Comparison of ENCODE assay signal across 19 mouse cellular contexts in the genomic region with DNA sequence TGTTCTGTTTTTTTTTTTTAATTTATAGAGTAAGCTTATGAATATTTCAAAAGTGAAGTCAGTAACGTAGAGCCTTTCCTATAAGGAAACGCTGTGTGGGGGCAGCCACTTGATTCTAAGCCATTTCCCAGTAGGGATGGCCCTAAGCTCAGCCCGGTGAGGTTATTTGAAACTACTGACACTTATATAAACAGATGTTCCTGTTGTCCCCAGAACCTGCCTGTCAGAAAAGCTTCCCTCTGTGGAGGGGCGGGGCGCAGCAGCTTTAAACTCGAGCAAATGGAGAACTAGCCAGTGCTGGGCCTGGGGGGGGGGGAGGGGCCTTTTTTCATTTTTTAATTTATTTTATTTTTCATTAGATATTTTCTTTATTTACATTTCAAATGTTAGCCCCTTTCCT.
A peak's percentile ranks its signal among the peaks of the same experiment; 100 is the strongest.
DNase-seq lines count a peak whose midpoint lies in the region; ATAC-seq and TF ChIP-seq lines count a peak whose summit lies in the region.
"Had no signal": no experiment of that assay in that cellular context is flagged by ENCODE, and none has a peak within 500 bp of the region (broad histone marks: within the 10 kb centered on the region; RNA-seq: fewer than 3 reads in every experiment).

No protein-coding gene starts in this region.

- peak overlapping the region; percentile 25 to 30 for H3K4me3 ChIP-seq in MEL (ENCODE audit: control insufficient read depth in 1 of 2, insufficient read depth in 1 of 2, low read depth in 2 of 2, low read length in 2 of 2)
- no peak overlapping the region for H3K4me3 ChIP-seq in liver, postnatal 0 days (ENCODE audit: low read depth, low read length)
- no peak overlapping the region for H3K4me3 ChIP-seq in forebrain, embryonic 13.5 days
- H3K4me3 ChIP-seq: forebrain, embryonic 10.5 days; heart, embryonic 15.5 days; limb, embryonic 13.5 days had no signal

- H3K27ac ChIP-seq in MEL (ENCODE audit: control insufficient read depth, low read depth, low read length) = peak overlapping the region; percentile 84
- H3K27ac ChIP-seq in liver, postnatal 0 days (ENCODE audit: low read depth) = peak overlapping the region; percentile 13
- no peak overlapping the region for H3K27ac ChIP-seq in forebrain, embryonic 13.5 days
- H3K27ac ChIP-seq: forebrain, embryonic 10.5 days; heart, embryonic 15.5 days; limb, embryonic 13.5 days had no signal

- ATAC-seq in hematopoietic stem cell, adult 5-6 weeks (replicated peaks in 1 of 2; ENCODE audit: insufficient read depth in 1 of 2, low FRiP score in 2 of 2, low TSS enrichment in 1 of 2, low read depth in 1 of 2, poor library complexity in 2 of 2, severe bottlenecking in 2 of 2) = peak; percentile 39 to 44; a peak in 3 of 4 replicates
- ATAC-seq in liver, postnatal 0 days = peak; percentile 28; the same call in 1 of the 2 replicates
- 0 out of 2 replicates have a peak, but pooled peaks have one; percentile 25 for ATAC-seq in neutrophil, adult 5-6 weeks (ENCODE audit: extremely low read depth, insufficient number of reproducible peaks, low FRiP score, poor library complexity, severe bottlenecking)
- no peak for ATAC-seq in forebrain, embryonic 13.5 days
- ATAC-seq: hindbrain, embryonic 16.5 days; intestine, embryonic 16.5 days; Patski had no signal

- peak overlapping the region; percentile 54 for H3K9ac ChIP-seq in MEL (ENCODE audit: control insufficient read depth, low read depth, low read length, poor library complexity, severe bottlenecking)
- H3K9ac ChIP-seq in liver, postnatal 0 days (replicated peaks) = no peak overlapping the region
- H3K9ac ChIP-seq in forebrain, embryonic 13.5 days = no peak overlapping the region
- H3K9ac ChIP-seq: heart, embryonic 15.5 days; limb, embryonic 13.5 days had no signal

- H3K9me3 ChIP-seq in MEL (replicated peaks; ENCODE audit: insufficient read depth, low read length) = no peaks in the 10 kb centered on the region
- no peaks in the 10 kb centered on the region for H3K9me3 ChIP-seq in liver, postnatal 0 days (ENCODE audit: low read length)
- H3K9me3 ChIP-seq in forebrain, embryonic 13.5 days (replicated peaks) = no peaks in the 10 kb centered on the region
- H3K9me3 ChIP-seq: forebrain, embryonic 10.5 days; heart, embryonic 15.5 days; limb, embryonic 13.5 days had no signal

- peak; percentile 93 for DNase-seq in MEL (ENCODE audit: low read depth, low spot score)
- peak; percentile 46 for DNase-seq in liver, postnatal 0 days
- DNase-seq in urinary bladder, adult 2 months (ENCODE audit: low spot score) = no peak
- DNase-seq in kidney, postnatal 25 days = no peak
- DNase-seq: cerebellum, adult 11 months; cerebellum, postnatal 14 days; gastrocnemius, postnatal 25 days; heart, postnatal 4 days; right cerebral cortex, adult 18-20 months; thymus, postnatal 36 days had no signal

- no peak for TF ChIP-seq POLR2A in MEL (IDR thresholded peaks at IDR 0.05; ENCODE audit: control insufficient read depth in 1 of 2, insufficient read depth in 1 of 2, low read depth in 1 of 2, low read length in 2 of 2, poor library complexity in 1 of 2)

- H3K36me3 ChIP-seq in MEL (ENCODE audit: control insufficient read depth in 1 of 2, insufficient read depth in 2 of 2, low read length in 2 of 2) = peaks cover 0 to 34% of the 10 kb centered on the region in 2 experiments; a peak in 2 of 4 replicates
- 0 out of 2 replicates have a peak, but pooled peaks cover 3% of the 10 kb centered on the region for H3K36me3 ChIP-seq in liver, postnatal 0 days (replicated peaks; ENCODE audit: insufficient read depth, low read length)
- no peaks in the 10 kb centered on the region for H3K36me3 ChIP-seq in forebrain, embryonic 13.5 days (ENCODE audit: poor library complexity, severe bottlenecking)
- H3K36me3 ChIP-seq: forebrain, embryonic 10.5 days; heart, embryonic 15.5 days; limb, embryonic 13.5 days had no signal

- H3K79me2 ChIP-seq in MEL (ENCODE audit: control insufficient read depth, insufficient read depth, low read length, poor library complexity) = no peaks in the 10 kb centered on the region

- WGBS in liver, postnatal 0 days (ENCODE audit: insufficient replicate concordance) = 29% methylated on average over 6 of the region's 6 CpGs
- WGBS in forebrain, embryonic 13.5 days = 76% methylated on average over 6 of the region's 6 CpGs

- TF ChIP-seq EP300 in MEL (IDR thresholded peaks at IDR 0.05; ENCODE audit: low read depth in 1 of 2, low read length in 2 of 2) = no peak
- no peak for TF ChIP-seq EP300 in liver, postnatal 0 days (IDR thresholded peaks at IDR 0.05; ENCODE audit: low read depth)

- no peak for TF ChIP-seq CTCF in MEL (IDR thresholded peaks at IDR 0.05 in 2 of 3, conservative IDR thresholded peaks at IDR 0.05 in 1 of 3; ENCODE audit: control insufficient read depth in 1 of 3, insufficient read depth in 1 of 3, low read depth in 2 of 3, low read length in 3 of 3, poor library complexity in 1 of 3, severe bottlenecking in 1 of 3)
- TF ChIP-seq CTCF in liver, postnatal 0 days (IDR thresholded peaks at IDR 0.05; ENCODE audit: low read depth) = no peak

- no peaks in the 10 kb centered on the region for H3K27me3 ChIP-seq in MEL (ENCODE audit: control insufficient read depth in 1 of 2, insufficient read depth in 2 of 2, low read length in 2 of 2)
- H3K27me3 ChIP-seq in liver, postnatal 0 days (ENCODE audit: insufficient read depth, low read length) = no peaks in the 10 kb centered on the region
- H3K27me3 ChIP-seq in forebrain, embryonic 13.5 days = no peaks in the 10 kb centered on the region
- H3K27me3 ChIP-seq: heart, embryonic 15.5 days; limb, embryonic 13.5 days; Patski had no signal

- no peak for TF ChIP-seq RAD21 in MEL (IDR thresholded peaks at IDR 0.05; ENCODE audit: low read depth, low read length)

- H3K4me1 ChIP-seq in MEL (ENCODE audit: control insufficient read depth in 1 of 2, insufficient read depth in 2 of 2, low read length in 2 of 2) = peaks cover 20 to 37% of the 10 kb centered on the region in 2 experiments
- H3K4me1 ChIP-seq in liver, postnatal 0 days (ENCODE audit: insufficient read depth) = peaks cover 25% of the 10 kb centered on the region
- no peaks in the 10 kb centered on the region for H3K4me1 ChIP-seq in forebrain, embryonic 13.5 days

- H3K4me2 ChIP-seq in liver, postnatal 0 days (ENCODE audit: low read depth, low read length) = peak overlapping the region; percentile 49; the same call in 1 of the 2 replicates
- H3K4me2 ChIP-seq in forebrain, embryonic 13.5 days = no peak overlapping the region
- H3K4me2 ChIP-seq: heart, embryonic 15.5 days; limb, embryonic 13.5 days had no signal

TF ChIP-seq in MEL, 35 proteins besides CTCF, POLR2A, EP300 and RAD21:
- TF ChIP-seq SIN3A (IDR thresholded peaks at IDR 0.05; ENCODE audit: low read length) = peak; percentile 75
- no peak for TF ChIP-seq GATA1 (IDR thresholded peaks at IDR 0.05; ENCODE audit: low read depth, low read length)
- no peak for TF ChIP-seq TAL1 (IDR thresholded peaks at IDR 0.05; ENCODE audit: low read length)
- no peak for TF ChIP-seq ZC3H11A (IDR thresholded peaks at IDR 0.05; ENCODE audit: low read depth, low read length)
- no peak for TF ChIP-seq USF2 (IDR thresholded peaks at IDR 0.05; ENCODE audit: borderline replicate concordance in 1 of 2, insufficient read depth in 1 of 2, low read depth in 1 of 2, low read length in 2 of 2)
- peak; percentile 42; the same call in 1 of the 2 replicates for TF ChIP-seq ETS1 (IDR thresholded peaks at IDR 0.05; ENCODE audit: low read depth, low read length)
- TF ChIP-seq BHLHE40 (IDR thresholded peaks at IDR 0.05; ENCODE audit: borderline replicate concordance, low read depth, low read length) = no peak
- no peak for TF ChIP-seq NELFE (IDR thresholded peaks at IDR 0.05; ENCODE audit: low read depth, low read length)
- no peak for TF ChIP-seq USF1 (IDR thresholded peaks at IDR 0.05; ENCODE audit: low read depth, low read length)
- TF ChIP-seq MXI1 (IDR thresholded peaks at IDR 0.05; ENCODE audit: low read depth, low read length) = peak; percentile 48
- peak; percentile 34; the same call in 1 of the 2 replicates for TF ChIP-seq MAZ (IDR thresholded peaks at IDR 0.05; ENCODE audit: low read depth, low read length)
- TF ChIP-seq GABPA (IDR thresholded peaks at IDR 0.05; ENCODE audit: low read depth, low read length) = no peak
- TF ChIP-seq TBP (IDR thresholded peaks at IDR 0.05; ENCODE audit: low read depth, low read length) = 0 out of 2 replicates have a peak, but pooled peaks have one; percentile 30

Comparison
In these comparisons a context has a peak if more than half of its experiments do, and no peak if none do; other contexts are left out.
1. DNase-seq: peak in MEL (single experiment) and liver, postnatal 0 days (single experiment); none in urinary bladder, adult 2 months (single experiment) and kidney, postnatal 25 days (0 of 2).
2. H3K4me3 ChIP-seq: peak in MEL (2 of 2); none in liver, postnatal 0 days (single experiment) and forebrain, embryonic 13.5 days (single experiment).